Mouse (Mus musculus): ENCODE measurements around the gene Vmn1r69. TPM values are rescaled to one million over a fixed set of nuclear protein-coding genes. Genes with fewer than 3 reads are reported as not detected.

The Vmn1r69 gene
- not detected in 2 replicates for polyA plus RNA-seq (2011; ENCODE audit: insufficient read depth, insufficient read length, low read depth, missing spikeins)

DNA sequence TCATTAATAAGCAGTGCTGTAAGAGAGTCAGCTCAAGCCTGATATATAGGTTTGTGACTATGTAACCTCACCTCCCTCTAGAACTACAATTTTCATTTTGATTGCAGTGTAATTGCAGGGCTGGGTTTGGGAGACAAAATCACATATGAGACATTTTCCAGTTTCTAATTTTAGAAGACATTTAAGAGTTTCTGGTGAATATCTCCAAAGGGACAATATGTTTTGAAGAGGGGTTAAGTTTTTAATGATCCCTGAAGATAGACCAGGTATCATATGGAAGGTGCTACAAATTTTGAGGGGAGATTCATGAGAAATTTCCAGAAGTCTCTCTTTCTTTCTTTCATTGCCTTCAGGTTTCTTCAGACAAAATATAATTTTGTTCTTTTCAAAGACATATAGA is at the start of gene Vmn1r69:
TSS of gene Vmn1r69 (minus strand) at position 101 of the 400 bp plus-strand sequence.
- no peaks in the 10 kb centered on the region for H3K36me3 ChIP-seq (ENCODE audit: control insufficient read depth, insufficient read depth, low read length, poor library complexity, severe bottlenecking)
- H3K9ac ChIP-seq (ENCODE audit: low read depth, poor library complexity, severe bottlenecking): no peak within 1 kb of the TSS
- no peaks in the 10 kb centered on the region for H3K4me1 ChIP-seq (ENCODE audit: control insufficient read depth, insufficient read depth, low read length)
- no peak within 1 kb of the TSS for H3K4me3 ChIP-seq (ENCODE audit: low read depth, low read length)
- H3K27ac ChIP-seq (ENCODE audit: insufficient read depth, low read length): no peak within 1 kb of the TSS
- no peaks in the 10 kb centered on the region for H3K27me3 ChIP-seq (ENCODE audit: control insufficient read depth, insufficient read depth, low read length, poor library complexity, severe bottlenecking)
- no peak for TF ChIP-seq EP300 (IDR thresholded peaks at IDR 0.05; ENCODE audit: insufficient read depth, low read depth, low read length)
- TF ChIP-seq POLR2A (IDR thresholded peaks at IDR 0.05; ENCODE audit: insufficient read depth, low read length): no peak
- TF ChIP-seq CTCF (IDR thresholded peaks at IDR 0.05; ENCODE audit: low read depth, low read length): no peak
- H3K9me3 ChIP-seq (replicated peaks; ENCODE audit: control insufficient read depth, insufficient read depth, low read length, poor library complexity, severe bottlenecking): no peaks in the 10 kb centered on the region

DNA sequence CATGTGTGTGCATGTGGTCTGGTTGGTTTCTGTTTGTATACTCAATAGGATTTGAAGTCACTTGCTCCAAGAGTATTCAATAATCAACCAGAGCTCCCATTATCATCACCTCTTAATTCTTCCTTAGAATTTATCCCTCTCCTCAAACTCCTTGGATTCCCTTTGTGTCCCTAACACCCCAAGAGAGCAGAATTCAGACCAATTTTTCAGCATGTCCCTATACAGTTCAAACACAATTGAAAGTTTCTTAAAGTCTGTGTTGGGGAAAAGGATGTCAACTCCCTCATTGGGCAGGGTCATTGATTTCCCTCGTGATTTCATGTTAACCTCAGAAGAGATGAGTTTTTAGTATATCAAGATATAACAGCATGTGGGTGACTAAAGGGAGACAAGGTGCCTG is 17.8 kb upstream of the Vmn1r69 start, which contains the start of gene Vmn1r70:
TSS of gene Vmn1r70 (plus strand) at position 301 of the 400 bp plus-strand sequence.
- no peak within 1 kb of the TSS for H3K27ac ChIP-seq (ENCODE audit: insufficient read depth, low read length)
- TF ChIP-seq POLR2A (IDR thresholded peaks at IDR 0.05; ENCODE audit: insufficient read depth, low read length): no peak
- no peak for TF ChIP-seq CTCF (IDR thresholded peaks at IDR 0.05; ENCODE audit: low read depth, low read length)
- no peak for TF ChIP-seq EP300 (IDR thresholded peaks at IDR 0.05; ENCODE audit: insufficient read depth, low read depth, low read length)
- no peaks in the 10 kb centered on the region for H3K4me1 ChIP-seq (ENCODE audit: control insufficient read depth, insufficient read depth, low read length)
- H3K27me3 ChIP-seq (ENCODE audit: control insufficient read depth, insufficient read depth, low read length, poor library complexity, severe bottlenecking): no peaks in the 10 kb centered on the region
- H3K36me3 ChIP-seq (ENCODE audit: control insufficient read depth, insufficient read depth, low read length, poor library complexity, severe bottlenecking): no peaks in the 10 kb centered on the region
- H3K4me3 ChIP-seq (ENCODE audit: low read depth, low read length): no peak within 1 kb of the TSS
- no peak within 1 kb of the TSS for H3K9ac ChIP-seq (ENCODE audit: low read depth, poor library complexity, severe bottlenecking)
- no peaks in the 10 kb centered on the region for H3K9me3 ChIP-seq (replicated peaks; ENCODE audit: control insufficient read depth, insufficient read depth, low read length, poor library complexity, severe bottlenecking)

DNA sequence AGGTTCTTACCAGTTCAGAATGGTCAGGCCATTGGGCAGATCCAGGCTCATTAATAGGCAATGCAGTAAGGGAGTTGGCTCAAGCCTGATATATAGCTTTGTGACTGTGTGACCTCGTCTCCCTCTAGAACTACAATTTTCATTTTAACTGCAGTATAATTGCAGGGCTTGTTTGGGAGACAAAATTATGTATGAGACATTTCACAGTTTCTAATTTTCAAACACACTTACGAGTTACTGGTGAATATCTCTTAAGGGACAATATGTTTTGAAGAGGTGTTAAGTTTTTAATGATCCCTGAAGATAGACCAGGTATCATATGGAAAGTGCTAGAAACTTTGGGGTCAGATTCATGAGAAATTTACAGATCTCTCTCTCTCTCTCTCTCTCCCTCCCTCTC is 55.1 kb downstream of the Vmn1r69 start, which contains the start of gene Vmn1r68:
TSS of gene Vmn1r68 (minus strand) at position 101 of the 400 bp plus-strand sequence.
- Histone ChIP-seq H3K27ac (ENCODE audit: insufficient read depth, low read length) (no peak within 1 kb of the TSS), H3K36me3 (ENCODE audit: control insufficient read depth, insufficient read depth, low read length, poor library complexity, severe bottlenecking) (no peaks in the 10 kb centered on the region), H3K4me3 (ENCODE audit: low read depth, low read length) (no peak within 1 kb of the TSS), H3K27me3 (ENCODE audit: control insufficient read depth, insufficient read depth, low read length, poor library complexity, severe bottlenecking) (no peaks in the 10 kb centered on the region), H3K4me1 (ENCODE audit: control insufficient read depth, insufficient read depth, low read length) (no peaks in the 10 kb centered on the region), H3K9ac (ENCODE audit: low read depth, poor library complexity, severe bottlenecking) (no peak within 1 kb of the TSS), H3K9me3 (replicated peaks; ENCODE audit: control insufficient read depth, insufficient read depth, low read length, poor library complexity, severe bottlenecking) (no peaks in the 10 kb centered on the region)
- TF ChIP-seq POLR2A (IDR thresholded peaks at IDR 0.05; ENCODE audit: insufficient read depth, low read length) (no peak), EP300 (IDR thresholded peaks at IDR 0.05; ENCODE audit: insufficient read depth, low read depth, low read length) (no peak), CTCF (IDR thresholded peaks at IDR 0.05; ENCODE audit: low read depth, low read length) (no peak)

Other genes with a start within 250 kb of the Vmn1r69 start
- gene Vmn1r67, start 170.3 kb downstream of the Vmn1r69 start, polyA plus RNA-seq (2011; ENCODE audit: insufficient read depth, insufficient read length, low read depth, missing spikeins): not detected in 2 replicates
- 6.6 and 7.2 TPM in 2 replicates for gene Zik1, start 118.3 kb downstream of the Vmn1r69 start, polyA plus RNA-seq (2011; ENCODE audit: insufficient read depth, insufficient read length, low read depth, missing spikeins)
- not detected in 2 replicates for gene Vmn1r68, start 55.2 kb downstream of the Vmn1r69 start, polyA plus RNA-seq (2011; ENCODE audit: insufficient read depth, insufficient read length, low read depth, missing spikeins)
- gene Vmn1r70, start 17.9 kb upstream of the Vmn1r69 start, polyA plus RNA-seq (2011; ENCODE audit: insufficient read depth, insufficient read length, low read depth, missing spikeins): not detected in 2 replicates
- gene Nlrp4b, start 74.1 kb upstream of the Vmn1r69 start, polyA plus RNA-seq (2011; ENCODE audit: insufficient read depth, insufficient read length, low read depth, missing spikeins): not detected in 2 replicates
- gene Vmn1r71, start 140.7 kb upstream of the Vmn1r69 start, polyA plus RNA-seq (2011; ENCODE audit: insufficient read depth, insufficient read length, low read depth, missing spikeins): not detected in 2 replicates